Mouse (Mus musculus) left cerebral cortex, postnatal 36 days (tissue): Measurements from ENCODE around the gene Prss28. TPM values are rescaled to one million over a fixed set of nuclear protein-coding genes. Genes with fewer than 3 reads are reported as not detected.

Source experiments
- DNase-seq, 2 experiments: peaks; one replicate each; pipeline ENCODE4 v3.0.0; 2021 to 2022; ENCODE audit warnings: low spot score in 2 of 2, mixed read lengths in 1 of 2
- intact Hi-C: fragments of 180-260 bp; cut with DNase I; formaldehyde crosslinking; loops from one replicate; pipeline ENCODE4 v1.15.1; 2025
- total RNA-seq, 2 experiments: library from RNA; stranded (reverse); gene quantifications; 2 replicates each; pipeline ENCODE4 v1.2.3; 2021

The Prss28 gene
- total RNA-seq, result not detected

DNA sequence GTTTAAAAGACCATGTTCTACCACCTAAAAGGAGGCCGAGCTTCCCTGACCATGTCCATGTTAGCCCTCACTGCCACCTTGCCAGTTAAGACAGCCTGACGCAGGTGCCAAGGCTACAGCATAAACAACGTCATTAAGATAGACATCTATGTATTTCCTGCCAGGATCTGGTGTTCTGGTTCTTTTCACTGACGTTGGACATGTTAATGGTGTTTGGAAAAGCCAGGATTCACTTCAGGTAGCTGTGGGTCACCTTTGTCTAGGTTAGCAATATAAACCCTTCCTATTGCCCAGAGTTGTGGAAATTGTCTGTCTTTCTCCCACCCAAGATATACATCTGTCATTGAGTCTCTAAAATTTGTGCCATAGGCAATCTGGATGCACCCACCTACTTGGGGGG is at the start of gene Prss28:
Gene Prss28 (plus strand): TSS at position 301 of the 400 bp plus-strand sequence.
- intact Hi-C loops, result no loop called here
- DNase-seq, result no peak

DNA sequence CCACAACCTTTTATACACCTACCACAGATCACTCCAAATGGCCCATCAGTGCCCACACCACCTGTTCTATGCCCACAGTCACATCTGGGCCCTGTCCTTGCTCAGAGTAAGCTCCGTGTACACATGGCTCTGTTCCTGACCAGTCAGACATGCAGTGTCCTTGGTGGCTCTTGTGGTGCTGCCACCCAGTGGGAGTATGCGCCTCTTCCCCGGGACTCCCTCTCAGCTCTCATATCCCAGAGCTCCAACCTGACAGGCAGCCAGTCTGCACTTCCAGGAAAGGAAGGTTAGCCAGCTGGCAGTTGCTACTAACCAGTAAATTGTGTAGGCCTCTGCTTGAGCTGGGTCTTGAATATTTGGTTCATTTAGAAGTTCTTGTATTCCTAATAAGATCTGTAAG is 44.0 kb upstream of the Prss28 start:
- intact Hi-C loops, result no loop called here
- DNase-seq, result no peak

DNA sequence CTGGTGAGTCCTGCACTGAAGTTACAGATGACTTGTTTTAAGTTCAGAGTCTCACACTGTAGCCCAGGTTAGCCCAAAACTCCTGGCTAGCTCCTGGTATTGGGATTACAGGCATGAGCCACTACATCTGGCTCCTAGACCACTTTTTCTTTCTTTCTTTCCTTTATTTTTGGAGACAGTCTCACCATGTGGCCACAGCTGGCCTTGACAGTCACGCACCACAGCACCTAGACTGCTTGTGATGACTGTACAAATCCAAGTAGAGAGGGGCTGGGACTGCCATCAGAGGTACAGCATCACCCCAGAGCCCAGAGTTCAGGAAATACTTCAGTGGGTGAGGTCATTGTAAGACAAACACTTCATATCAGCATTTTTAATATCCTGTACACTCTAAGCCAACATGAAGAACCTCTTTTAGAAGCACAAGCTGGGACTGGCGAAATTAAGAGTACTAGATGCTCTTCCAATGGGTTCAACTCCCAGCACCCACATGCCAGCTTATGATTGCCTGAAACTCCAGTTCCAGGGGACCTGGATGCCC is 37.6 kb upstream of the Prss28 start:
- DNase-seq, result no peak
- intact Hi-C loops, result loop anchor here (5.0 kb wide), 1 partner anchor 154 kb away; the partner anchor contains the start of gene Telo2

DNA sequence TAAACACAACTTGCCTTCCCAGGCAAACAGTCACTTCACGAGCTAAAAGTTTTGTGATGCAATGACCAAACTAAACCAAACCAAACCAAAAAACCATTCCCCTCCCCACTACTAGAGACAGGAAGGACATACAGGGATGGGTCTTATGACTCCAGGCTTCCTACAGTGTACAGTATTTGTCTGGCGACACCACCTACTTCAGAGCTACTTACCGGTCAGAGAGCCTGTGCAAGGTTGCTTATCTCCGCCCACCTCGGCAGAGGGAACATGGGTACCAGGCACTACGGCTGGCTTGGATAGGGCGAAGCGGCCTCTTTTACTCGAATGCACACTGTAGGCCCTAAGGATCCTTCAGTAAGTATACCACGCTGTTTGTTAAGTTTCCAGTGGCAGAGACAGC is 36.1 kb upstream of the Prss28 start:
- no peak for DNase-seq
- intact Hi-C loops, result loop anchor here (2.0 to 5.0 kb wide), 2 partner anchors 88 to 155 kb away; partner anchors contain the start of genes BC003965 and Telo2

DNA sequence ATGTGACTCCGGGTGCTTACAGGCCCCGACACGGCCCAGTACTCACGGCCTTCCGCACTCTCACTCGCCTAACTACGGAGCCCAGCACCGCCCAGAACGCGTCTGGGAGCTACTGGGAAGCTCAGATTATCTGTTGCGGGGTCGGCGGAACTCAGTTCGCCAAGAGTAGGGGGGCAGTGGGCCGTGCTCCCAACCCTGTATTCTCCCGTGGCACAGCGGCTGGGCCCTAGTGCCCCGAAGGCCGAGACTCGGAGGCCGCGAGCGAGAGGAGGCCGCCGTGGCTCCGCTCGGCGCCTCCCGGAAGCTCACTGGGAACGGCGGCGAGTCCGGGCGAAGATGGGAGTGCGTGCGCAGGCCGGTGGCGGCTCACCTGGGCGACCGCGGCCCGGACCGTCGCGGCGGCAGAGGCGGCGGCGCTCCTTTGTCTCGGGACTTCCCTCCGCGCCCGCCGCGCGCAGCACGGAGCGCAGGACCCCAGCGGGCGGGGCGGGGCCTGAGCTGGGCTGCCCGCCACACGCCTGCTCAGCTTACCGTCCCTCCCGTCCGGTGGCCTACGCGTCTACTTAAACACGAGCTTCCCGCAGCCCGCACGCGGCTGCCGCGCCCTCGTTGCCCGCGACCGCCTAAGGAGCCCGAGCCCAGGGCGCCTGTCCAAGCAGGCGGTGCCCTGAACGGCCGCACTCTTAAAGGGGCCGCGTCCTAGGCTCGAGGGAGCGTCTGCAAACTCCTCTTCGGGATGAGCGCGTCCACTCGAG is 35.3 kb upstream of the Prss28 start:
- intact Hi-C loops, result loop anchor here (2.0 to 5.0 kb wide), 2 partner anchors 88 to 156 kb away; partner anchors contain the start of genes BC003965 and Telo2
- peak; percentile 96 for DNase-seq

DNA sequence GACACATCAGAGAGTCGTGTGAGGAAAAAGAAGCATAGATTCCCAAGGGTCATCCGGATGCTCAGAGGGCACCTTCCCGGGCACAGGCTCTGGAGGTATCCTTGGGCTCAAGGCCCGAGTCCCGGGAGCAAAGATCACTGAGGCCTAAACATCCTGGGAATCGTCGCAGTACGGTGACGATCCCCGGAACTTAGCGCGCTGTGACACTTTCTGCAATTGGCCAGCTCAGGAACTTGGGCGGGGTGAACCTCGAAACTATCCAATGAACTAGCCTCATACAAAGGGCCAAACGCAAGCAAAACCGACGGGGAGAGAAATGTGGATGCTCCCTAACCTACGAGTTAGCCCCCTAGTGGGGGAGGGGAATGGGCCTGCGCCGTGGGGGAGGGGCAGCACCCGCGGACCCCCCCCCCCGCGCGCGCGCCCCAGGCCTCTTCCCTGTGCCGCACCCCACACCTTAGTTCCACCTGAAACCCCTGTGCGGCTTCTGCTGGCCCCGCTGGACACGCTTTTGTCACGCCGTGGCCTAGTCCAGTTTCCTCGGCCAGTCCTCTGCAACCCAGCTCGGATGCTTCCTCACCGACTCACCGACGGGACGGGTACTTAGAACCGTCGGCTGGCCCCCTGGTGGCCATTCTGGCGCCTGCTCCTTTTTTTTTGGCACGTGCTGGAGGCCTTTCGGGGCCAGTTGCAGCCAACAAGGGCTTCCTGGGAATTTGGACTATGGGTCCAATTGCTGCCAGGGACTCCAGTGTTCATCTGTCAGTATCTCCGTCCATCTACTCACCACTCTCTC is 34.5 kb upstream of the Prss28 start:
- intact Hi-C loops, result loop anchor here (2.0 to 5.0 kb wide), 2 partner anchors 89 to 157 kb away; partner anchors contain the start of genes BC003965 and Telo2
- DNase-seq, result peak; percentile 97 to 99

DNA sequence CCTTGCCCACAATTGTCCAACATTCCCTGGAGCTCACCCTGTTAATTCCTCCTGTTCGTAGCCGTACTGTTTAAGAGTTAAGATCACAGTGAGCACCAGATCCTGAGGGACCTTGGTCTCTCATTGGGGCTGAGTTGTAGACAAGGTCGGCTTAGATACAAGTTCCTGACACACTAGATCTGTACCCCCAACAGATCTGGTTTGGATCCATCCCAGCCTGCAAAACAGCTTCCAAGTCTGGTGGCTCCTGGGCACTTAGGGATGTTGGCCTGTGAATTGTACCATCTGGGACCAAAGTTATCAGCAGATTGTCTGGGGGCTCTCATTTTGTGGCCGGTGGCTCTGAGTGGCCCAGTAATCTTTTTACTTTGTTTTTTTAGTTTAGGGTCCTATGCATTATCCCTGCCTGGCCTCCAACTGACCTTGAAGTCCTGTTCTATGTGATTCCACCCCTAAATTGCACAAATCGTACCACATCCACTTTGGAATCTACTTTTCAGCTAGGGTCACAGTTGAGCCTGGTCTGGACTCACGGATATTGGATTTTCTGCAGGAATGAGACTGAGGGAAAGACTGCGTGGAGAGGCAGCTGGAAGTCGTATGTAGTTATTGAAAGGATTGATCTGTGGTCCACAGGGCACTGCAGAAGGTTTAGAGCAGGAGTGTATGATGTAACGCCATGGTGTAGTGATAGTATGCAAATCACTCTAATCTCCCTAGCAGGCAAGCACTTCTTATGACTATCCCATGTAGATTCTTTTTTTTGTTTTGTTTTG is 33.7 kb upstream of the Prss28 start, which contains the start of gene Ube2i:
Gene Ube2i (minus strand): TSS at position 52 of the 776 bp plus-strand sequence.
- DNase-seq, result no peak
- intact Hi-C loops, result loop anchor here (5.0 kb wide), 1 partner anchor 157 kb away; the partner anchor contains the start of gene Telo2

DNA sequence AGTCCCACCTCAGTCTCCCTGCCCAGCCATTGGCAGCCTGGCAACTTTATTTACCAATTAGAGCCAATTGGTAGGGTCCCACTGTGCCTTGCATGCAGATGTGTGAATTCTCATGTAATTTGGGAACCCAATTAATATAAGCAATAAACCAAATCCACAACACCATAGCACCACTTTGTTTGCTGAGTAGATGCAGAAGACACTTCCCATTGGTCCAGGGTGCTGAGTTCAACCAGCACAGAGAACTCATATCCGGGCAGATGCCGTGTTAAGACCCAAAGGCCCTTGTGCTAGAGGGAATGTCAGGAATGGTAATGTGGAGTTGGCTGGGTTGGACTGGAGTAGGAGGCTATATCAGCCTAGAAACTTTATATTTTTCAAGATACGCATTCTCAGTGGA is 32.6 kb upstream of the Prss28 start:
- DNase-seq, result no peak
- intact Hi-C loops, result no loop called here

DNA sequence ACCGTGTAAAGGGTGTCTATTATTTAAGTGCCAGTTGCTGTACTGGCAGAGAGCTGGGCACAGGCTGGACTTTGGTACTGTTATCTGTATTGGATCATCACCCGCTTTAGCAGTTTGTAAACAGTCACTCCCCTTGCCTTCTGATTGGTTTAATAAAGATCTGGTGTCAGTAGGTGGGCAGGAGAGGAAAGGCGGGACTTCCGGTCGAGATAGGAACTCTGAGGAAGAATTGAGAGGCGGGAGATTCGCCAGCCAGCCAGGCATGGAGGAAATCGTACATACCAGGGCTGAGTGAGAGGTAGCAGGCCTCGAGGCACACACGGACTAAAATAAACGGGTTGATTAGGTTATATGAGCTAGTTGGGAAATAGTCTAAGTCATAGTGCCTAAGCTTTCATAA is 26.3 kb upstream of the Prss28 start:
- intact Hi-C loops, result no loop called here
- DNase-seq, result no peak

DNA sequence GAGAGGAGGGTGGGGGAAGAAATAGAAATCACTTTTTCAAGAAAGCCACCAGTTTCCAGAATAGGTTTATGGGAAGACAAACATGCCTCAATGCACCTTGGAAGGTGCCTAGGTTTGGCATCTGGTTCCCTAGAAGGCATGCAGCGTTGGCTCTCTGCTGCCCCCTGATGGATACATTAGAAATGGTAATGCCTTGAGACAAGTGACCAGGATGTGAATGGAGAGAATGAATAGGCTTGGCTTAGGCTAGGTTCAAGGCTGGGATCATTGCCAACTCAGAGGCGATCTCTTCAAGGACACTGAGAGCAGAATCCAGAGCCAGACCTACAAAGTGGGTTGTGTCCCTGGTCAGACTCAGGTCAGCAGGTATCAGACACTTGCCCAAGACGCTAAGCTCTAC is 23.4 kb upstream of the Prss28 start:
- intact Hi-C loops, result loop anchor here (5.0 kb wide), 1 partner anchor 77 kb away; no protein-coding TSS in a partner anchor
- peak; percentile 12 to 26 for DNase-seq

DNA sequence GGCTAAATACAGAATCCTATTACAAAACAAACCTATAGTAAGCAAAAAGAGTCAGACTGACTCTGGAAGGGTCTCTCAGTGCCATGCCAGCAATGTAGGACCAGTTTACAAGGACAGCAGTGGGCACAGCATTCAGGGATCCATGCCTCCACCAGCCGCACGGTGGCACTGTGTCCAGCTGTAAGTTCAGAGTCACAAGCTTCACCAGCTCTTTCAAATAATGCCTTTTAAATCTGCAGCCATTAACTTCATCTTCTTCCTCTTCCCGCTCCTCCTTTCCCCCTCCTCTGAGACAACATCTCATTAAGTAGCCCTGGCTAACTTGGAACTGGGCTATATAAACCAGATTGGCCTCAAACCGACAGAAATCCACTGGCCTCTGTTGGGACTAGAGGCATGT is 19.6 kb upstream of the Prss28 start:
- DNase-seq, result peak in 1 of 2 experiments; percentile 32
- intact Hi-C loops, result loop anchor here (5.0 kb wide), 1 partner anchor 73 kb away; no protein-coding TSS in a partner anchor

DNA sequence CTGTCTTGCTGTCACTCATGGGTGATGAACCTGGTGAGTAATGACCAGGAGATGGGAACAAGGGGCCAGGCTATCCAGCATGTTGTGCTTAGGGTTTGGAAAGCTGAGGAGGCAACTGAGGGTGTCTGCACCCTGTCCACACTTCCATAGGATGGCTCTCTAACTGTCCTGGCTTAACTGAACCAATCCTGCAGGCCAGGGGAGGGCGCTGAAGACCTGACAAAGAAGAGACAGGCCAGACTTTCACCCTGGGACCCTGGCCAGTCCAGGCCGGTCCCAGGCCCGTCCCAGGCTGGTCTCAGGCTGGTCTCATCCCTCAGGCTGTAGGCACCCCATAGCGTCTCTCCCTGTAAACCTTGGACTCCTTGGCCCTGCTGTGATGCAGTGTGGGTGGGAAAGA is 18.0 kb upstream of the Prss28 start:
- intact Hi-C loops, result no loop called here
- no peak for DNase-seq

DNA sequence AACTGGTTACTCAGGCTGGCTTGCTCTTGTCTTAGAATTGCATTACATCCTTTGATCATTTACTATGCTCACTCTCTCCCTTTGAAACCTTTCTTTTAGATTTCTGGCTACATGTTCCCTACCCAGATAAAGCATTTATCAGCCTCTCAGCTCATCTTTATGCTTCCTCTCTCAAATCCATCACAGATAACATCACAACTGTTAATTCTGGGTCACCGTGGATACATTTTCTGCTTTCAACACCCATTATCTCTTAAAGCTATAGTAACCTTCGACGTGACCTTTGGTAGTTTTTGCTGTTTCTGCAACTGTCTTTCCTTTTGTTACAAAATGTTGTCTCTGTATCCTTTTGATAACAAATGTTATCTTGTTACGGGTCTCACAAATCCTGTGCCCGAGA is 15.0 kb upstream of the Prss28 start:
- DNase-seq, result no peak
- intact Hi-C loops, result no loop called here

DNA sequence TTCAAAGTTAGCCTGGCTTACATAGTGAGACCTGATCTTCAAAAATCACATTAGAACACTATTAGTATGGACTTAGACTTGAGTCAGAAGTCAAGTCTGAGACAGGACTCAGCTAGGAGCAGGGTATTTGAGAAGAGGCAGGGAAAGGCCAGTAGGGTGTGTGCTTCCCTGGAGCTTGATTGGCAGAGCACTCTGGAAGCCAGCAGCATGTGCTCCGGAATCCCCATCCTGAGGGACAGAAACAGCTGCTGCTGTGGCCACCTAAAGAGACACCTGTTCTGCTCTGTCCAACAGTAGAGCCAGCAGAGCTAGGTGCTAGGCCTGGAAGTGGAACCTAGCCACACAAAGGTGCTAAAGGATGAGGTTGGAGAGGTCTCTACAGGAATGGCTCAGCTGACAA is 14.3 kb upstream of the Prss28 start:
- no peak for DNase-seq
- intact Hi-C loops, result no loop called here

DNA sequence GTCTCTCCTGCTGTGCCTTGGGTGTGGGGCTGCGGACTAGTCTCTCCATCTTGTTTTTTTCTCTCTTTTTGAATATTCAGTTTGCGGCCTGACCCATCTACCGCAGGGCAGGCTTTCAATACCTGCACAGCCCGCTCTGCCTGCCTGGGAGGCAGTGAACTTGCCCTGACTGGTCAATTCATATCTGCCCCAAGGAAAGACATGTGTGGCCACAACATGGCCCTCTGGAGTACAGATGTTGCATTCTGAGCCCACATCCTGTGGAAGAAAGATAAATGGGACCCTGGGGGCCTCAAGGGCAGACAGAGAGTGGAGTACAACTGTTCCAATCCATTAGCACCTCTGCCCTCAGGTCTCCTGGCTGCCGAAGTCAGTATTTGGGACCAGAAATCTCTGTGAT is 10.4 kb upstream of the Prss28 start, which contains the start of gene Prss34:
Gene Prss34 (plus strand): TSS at position 301 of the 400 bp plus-strand sequence.
- intact Hi-C loops, result no loop called here
- DNase-seq, result no peak

DNA sequence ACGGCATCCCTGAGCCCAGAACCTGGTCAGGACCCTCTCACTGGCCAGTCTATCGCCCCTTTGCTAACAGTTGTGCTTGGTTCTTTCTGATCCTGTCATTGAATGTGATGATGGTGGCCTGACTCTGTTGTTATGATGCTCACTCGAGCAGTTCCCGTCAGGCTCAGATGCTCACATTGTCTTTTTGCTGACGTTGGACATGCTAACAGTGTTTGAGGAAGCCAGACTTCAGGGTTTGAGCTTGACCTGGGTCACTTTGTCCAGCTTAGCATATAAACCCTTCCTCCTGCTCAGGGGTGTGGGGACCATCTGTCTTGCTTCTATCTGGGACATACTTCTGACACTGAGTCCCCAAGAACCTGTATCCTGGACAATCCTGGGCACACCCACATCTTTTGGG is 9.9 kb downstream of the Prss28 start, which contains the start of gene Prss29:
Gene Prss29 (plus strand): TSS at position 301 of the 400 bp plus-strand sequence.
- no peak for DNase-seq
- intact Hi-C loops, result no loop called here

DNA sequence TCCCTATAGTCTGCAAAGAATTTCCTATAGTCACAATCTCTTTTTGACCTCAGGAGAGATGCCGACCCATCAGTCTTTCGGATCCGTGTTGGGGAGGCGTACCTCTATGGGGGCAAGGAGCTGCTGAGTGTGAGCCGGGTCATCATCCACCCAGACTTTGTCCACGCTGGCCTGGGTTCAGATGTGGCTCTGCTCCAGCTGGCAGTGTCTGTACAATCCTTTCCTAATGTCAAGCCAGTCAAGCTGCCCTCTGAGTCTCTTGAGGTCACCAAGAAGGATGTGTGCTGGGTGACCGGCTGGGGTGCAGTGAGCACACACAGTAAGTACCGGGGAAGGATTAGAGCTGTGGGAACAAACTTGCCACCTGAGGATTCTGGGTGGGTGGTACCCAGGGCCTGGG is 12.4 kb downstream of the Prss28 start:
- no peak for DNase-seq
- intact Hi-C loops, result no loop called here

DNA sequence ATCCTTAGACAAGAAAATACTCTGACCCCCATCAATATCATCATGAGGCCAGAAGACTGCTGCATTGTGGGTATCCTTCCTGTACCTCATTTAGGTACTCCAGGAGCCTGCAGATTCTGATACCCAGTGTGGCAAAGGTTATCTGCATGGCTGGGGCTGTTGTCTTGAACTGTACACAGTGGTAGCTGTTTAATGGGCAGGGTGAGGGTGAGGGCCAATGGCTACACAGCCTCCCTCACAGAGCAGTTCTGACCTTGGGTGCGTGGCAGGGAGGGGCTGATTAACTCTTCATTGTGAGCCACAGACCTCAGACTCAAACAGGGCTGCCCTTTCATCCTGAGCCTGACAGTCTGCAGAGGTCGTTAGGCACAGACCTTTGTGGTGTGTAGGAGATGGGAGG is 14.5 kb downstream of the Prss28 start:
- intact Hi-C loops, result no loop called here
- no peak for DNase-seq

DNA sequence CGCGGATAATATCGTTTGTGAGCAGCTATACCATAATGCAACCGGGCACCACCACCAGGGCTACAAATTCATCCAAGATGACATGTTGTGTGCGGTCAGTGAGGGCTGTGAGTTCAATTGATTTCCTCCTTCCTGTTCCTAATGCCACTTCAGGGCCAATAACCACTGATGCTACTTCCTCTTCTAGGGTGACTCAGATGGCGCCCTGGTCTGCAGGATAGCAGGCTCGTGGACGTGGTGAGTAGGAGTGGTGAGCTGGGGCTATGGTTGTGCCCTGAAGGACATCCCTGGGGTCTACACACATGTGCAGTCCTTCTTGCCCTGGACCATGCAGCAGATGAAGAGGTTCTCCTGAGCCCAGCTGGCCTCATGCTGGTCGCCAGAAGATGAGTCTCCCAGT is 23.9 kb downstream of the Prss28 start:
- no peak for DNase-seq
- intact Hi-C loops, result no loop called here
